Mouse (Mus musculus) hindbrain, embryonic 16.5 days (tissue): ENCODE measurements at regions not wholly inside any gene's neighbourhood (a gene's known extent, or its start where the extent isn't known, plus 50 kb on each side); places are given as distances from the start of the nearest gene placed in this dataset.
"Not testable (repeated sequence)": the region's sequence is repeated elsewhere in the genome, so short reads cannot be mapped to it uniquely, and the experiment has no call there.

Experiments
- ATAC-seq: fragments of 200-750 bp; cut with Nextera tagmentation; 2 replicates; pipeline ENCODE4 v1.8.0; 2017; ENCODE audit warnings: moderate TSS enrichment, moderate library complexity
- H3K27ac ChIP-seq: fragments of 300-500 bp; sonication (generic); 2 replicates; pipeline ENCODE4 v1.5.1; 2014; ENCODE audit warnings: low read depth, mild to moderate bottlenecking, control low read depth, low read length, moderate library complexity
- H3K27me3 ChIP-seq: fragments of 300-500 bp; sonication (generic); replicated peaks from 2 replicates; pipeline ENCODE4 v1.6.1; 2014; ENCODE audit warnings: low read length; ENCODE audit not compliant: control insufficient read depth, insufficient read depth
- H3K36me3 ChIP-seq: fragments of 300-500 bp; sonication (generic); 2 replicates; pipeline ENCODE4 v1.6.1; 2014; ENCODE audit warnings: mild to moderate bottlenecking, low read length, moderate library complexity, mixed read lengths; ENCODE audit not compliant: control insufficient read depth, insufficient read depth
- H3K4me1 ChIP-seq: fragments of 300-500 bp; sonication (generic); 2 replicates; pipeline ENCODE4 v1.6.1; 2014; ENCODE audit warnings: low read depth, low read length; ENCODE audit not compliant: control insufficient read depth, insufficient read depth
- H3K4me2 ChIP-seq: fragments of 300-500 bp; sonication (generic); 2 replicates; pipeline ENCODE4 v1.6.1; 2014; ENCODE audit warnings: mild to moderate bottlenecking, low read length, control low read depth, moderate library complexity
- H3K4me3 ChIP-seq: fragments of 300-500 bp; sonication (generic); 2 replicates; pipeline ENCODE4 v1.5.1; 2014; ENCODE audit warnings: mild to moderate bottlenecking, low read length, control low read depth, moderate library complexity
- H3K9ac ChIP-seq: fragments of 300-500 bp; sonication (generic); 2 replicates; pipeline ENCODE4 v1.6.1; 2014; ENCODE audit warnings: low read depth, mild to moderate bottlenecking, control low read depth, low read length, moderate library complexity
- H3K9me3 ChIP-seq: fragments of 300-500 bp; sonication (generic); 2 replicates; pipeline ENCODE4 v1.6.1; 2014; ENCODE audit warnings: mild to moderate bottlenecking, low read length, moderate library complexity; ENCODE audit not compliant: control insufficient read depth
- WGBS: fragments of 180-500 bp; shearing (Covaris S2); extraction: QIAGEN DNeasy Blood & Tissue Kit; methylation state at CpG from one replicate; pipeline ENCODE4 v1.1.7; 2014; 5-methylcytosine and 5-hydroxymethylcytosine counted together

DNA sequence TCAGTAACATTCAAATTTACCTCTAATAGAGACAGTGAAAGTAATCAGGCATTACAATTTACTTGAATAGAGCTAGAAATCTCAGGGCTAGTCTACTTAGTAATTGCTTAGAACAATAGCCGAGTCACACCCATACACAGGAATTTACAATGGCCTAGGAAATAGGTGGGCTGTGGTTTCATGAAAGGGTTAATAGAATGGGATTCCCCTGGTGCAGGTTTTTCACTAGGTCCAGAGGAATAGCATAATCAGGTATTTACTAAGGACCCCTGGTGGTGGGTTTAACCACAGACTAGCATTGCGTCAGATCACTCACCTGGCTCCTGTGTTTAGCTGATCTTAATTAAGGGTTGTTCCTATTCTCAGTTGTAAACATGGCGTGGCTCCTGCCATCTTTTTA, 290.8 kb downstream of the Cyp26b1 start:
- ATAC-seq, H3K4me1 ChIP-seq, H3K4me3 ChIP-seq, H3K27me3 ChIP-seq, H3K9me3 ChIP-seq, H3K4me2 ChIP-seq, H3K36me3 ChIP-seq, H3K9ac ChIP-seq, H3K27ac ChIP-seq: not testable (repeated sequence)
- WGBS = 80% methylated on average over 3 of the region's 3 CpGs

DNA sequence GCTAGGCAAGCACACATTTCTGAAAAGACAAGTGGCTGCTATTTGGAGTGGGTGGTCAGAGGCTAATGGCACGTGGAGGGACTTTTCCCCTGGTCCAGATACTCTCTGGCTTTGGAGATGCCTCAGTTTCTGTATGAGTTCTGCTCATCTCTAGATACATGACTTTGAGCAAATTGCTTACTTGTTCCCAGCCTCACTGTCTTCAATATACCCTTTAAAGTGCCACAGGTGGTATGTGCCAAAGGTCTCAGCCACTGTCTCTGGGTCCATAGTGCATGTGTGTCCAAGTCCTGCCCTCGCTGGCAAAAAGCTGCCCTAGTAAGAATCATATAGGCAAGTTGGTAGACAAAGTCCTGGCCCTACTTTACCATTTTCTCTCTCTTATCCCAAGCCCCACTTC, 291.5 kb downstream of the Dysf start:
- H3K27ac ChIP-seq = no peak overlapping the region
- no peaks in the 10 kb centered on the region for H3K9me3 ChIP-seq
- H3K4me3 ChIP-seq = no peak overlapping the region
- WGBS = 89% methylated on average over 2 of the region's 2 CpGs
- H3K4me2 ChIP-seq = no peak overlapping the region
- H3K36me3 ChIP-seq = no peaks in the 10 kb centered on the region
- no peaks in the 10 kb centered on the region for H3K27me3 ChIP-seq
- H3K4me1 ChIP-seq = no peaks in the 10 kb centered on the region
- ATAC-seq = no peak
- H3K9ac ChIP-seq = no peak overlapping the region

DNA sequence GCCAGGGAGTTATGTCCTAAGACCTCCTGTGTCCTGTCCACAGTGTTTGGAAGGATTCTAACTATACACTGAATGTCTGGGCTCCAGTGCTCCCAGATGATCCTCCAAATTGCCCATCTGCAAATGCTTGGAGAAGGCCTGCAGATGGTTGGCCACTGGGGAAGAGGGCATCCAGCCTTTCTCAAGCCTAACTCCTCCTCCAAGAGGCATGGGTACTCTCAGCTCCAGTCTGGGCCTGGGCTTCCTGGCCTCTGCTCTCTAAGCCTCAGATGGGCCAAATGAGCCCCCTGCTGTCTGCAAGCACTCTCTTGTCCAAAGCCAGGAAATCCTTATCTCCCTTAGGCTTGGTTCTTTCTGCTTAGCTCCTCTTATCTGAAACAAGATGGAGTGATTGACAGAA, 290.8 kb downstream of the Dysf start:
- no peak overlapping the region for H3K4me3 ChIP-seq
- no peaks in the 10 kb centered on the region for H3K4me1 ChIP-seq
- H3K9me3 ChIP-seq = no peaks in the 10 kb centered on the region
- H3K9ac ChIP-seq = no peak overlapping the region
- no peaks in the 10 kb centered on the region for H3K27me3 ChIP-seq
- H3K4me2 ChIP-seq = no peak overlapping the region
- no peak for ATAC-seq
- no peaks in the 10 kb centered on the region for H3K36me3 ChIP-seq
- no peak overlapping the region for H3K27ac ChIP-seq

DNA sequence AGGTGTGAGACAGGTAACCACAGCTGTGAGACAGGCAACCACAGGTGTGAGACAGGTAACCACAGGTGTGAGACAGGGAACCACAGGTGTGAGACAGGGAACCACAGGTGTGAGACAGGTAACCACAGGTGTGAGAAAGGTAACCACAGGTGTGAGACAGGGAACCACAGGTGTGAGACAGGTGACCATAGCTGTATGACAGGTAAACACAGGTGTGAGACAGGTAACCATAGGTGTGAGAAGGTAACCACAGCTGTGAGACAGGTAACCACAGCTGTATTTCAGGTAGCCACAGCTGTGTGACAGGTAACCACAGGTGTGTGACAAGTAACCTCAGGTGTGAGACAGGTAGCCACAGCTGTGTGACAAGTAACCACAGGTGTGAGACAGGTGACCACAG, 265.5 kb downstream of the Dysf start:
- not testable (repeated sequence) for H3K27ac ChIP-seq, H3K36me3 ChIP-seq, H3K4me3 ChIP-seq

DNA sequence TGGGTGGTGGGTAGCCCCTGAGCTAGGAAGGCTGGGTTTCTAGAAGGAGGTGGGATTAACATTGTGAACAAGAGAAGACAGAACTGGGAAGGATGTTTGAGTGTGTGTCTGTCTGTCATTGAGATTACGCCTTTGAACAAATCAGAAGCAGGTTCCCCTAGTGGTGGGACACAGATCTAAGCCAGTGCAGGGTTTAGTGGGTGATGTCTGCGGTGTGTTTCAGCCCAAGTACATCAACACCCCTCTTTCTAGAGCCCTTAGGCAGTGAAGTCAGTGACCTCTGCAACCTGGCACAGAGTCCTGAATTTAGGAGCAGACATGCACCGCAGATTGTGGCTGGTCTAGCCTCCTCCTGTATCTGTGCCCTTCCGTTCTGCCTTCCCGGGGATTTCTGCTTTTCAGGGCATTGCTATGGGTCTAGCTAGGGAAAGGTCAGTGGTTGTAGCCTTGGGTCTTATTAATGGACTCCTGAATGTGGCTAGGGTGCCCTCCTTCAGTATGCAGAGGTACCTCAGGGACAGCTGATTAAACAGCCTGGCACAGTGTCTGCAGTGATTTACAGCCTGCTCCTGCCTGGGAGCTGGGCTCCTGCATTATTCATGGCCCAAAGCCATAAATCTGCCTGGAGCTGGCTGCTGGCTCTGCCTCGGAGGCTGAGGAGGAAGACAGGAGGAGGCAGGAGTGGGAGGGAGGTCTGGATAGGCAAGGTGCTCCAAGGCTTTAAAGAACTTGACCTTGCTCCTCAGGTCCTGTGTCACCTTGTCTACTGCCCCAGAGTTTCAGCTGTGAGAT, 264.3 kb downstream of the Dysf start:
- H3K9me3 ChIP-seq = no peaks in the 10 kb centered on the region
- H3K4me3 ChIP-seq = no peak overlapping the region
- peak; percentile 88 for ATAC-seq
- no peak overlapping the region for H3K9ac ChIP-seq
- H3K36me3 ChIP-seq = no peaks in the 10 kb centered on the region
- H3K4me1 ChIP-seq = peaks cover 9% of the 10 kb centered on the region
- WGBS = 51% methylated on average over 6 of the region's 6 CpGs
- no peaks in the 10 kb centered on the region for H3K27me3 ChIP-seq
- H3K4me2 ChIP-seq = no peak overlapping the region
- peak overlapping the region; percentile 50; the same call in 1 of the 2 replicates for H3K27ac ChIP-seq

More for the DNA sequence above, 265.5 kb downstream of the Dysf start:
- not testable (repeated sequence) for ATAC-seq, H3K4me2 ChIP-seq, H3K27me3 ChIP-seq, H3K9me3 ChIP-seq, H3K9ac ChIP-seq, H3K4me1 ChIP-seq

DNA sequence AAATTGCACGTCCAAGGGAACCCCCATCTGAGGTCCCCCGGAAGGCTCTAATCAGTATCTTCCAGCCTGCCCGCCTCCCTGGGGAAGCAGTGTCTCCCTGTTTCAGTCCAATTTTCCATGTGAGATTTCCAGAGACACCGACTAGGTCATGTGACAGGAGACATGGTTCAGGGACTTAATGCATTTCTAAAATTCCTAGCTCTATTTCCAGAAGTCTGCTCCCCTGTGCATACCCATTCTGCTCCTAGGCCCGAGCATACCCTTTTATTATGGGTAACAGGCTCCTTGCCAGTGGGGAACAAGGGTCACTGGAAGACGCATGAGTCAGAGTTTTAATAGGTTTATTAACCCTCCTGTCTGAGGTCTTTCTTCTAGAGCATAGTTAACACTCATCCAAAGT, 263.6 kb downstream of the Dysf start:
- no peak overlapping the region for H3K9ac ChIP-seq
- no peaks in the 10 kb centered on the region for H3K27me3 ChIP-seq
- H3K27ac ChIP-seq = no peak overlapping the region
- WGBS = 67% methylated on average over 6 of the region's 6 CpGs
- H3K4me2 ChIP-seq = no peak overlapping the region
- peaks cover 9% of the 10 kb centered on the region for H3K4me1 ChIP-seq
- no peaks in the 10 kb centered on the region for H3K36me3 ChIP-seq
- H3K4me3 ChIP-seq = no peak overlapping the region
- no peaks in the 10 kb centered on the region for H3K9me3 ChIP-seq
- no peak for ATAC-seq

DNA sequence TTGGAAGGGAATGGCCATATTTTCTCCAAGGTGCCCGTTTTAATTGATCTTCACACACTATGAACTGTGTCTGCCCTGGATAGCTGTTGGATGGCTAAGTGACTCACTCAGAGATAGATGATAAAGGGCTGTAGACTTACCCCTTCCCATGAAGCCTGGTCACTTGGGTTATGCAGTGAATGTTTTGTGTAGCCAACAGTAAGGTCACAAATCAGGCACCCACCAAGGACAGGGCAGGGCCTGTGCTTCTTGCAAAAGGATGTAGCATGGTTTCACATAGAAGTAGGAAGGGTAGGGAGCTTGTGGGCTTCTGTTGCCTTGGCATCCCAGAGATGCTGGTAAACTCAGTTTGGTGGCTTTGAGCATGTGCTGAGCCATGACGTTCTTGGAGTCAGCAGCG, 263.1 kb downstream of the Dysf start:
- Histone ChIP-seq H3K4me1 (peaks cover 9% of the 10 kb centered on the region), H3K27me3 (no peaks in the 10 kb centered on the region), H3K9me3 (no peaks in the 10 kb centered on the region), H3K9ac (no peak overlapping the region), H3K36me3 (no peaks in the 10 kb centered on the region), H3K4me3 (no peak overlapping the region), H3K27ac (no peak overlapping the region), H3K4me2 (no peak overlapping the region)
- WGBS = 82% methylated on average over 3 of the region's 3 CpGs
- no peak for ATAC-seq

DNA sequence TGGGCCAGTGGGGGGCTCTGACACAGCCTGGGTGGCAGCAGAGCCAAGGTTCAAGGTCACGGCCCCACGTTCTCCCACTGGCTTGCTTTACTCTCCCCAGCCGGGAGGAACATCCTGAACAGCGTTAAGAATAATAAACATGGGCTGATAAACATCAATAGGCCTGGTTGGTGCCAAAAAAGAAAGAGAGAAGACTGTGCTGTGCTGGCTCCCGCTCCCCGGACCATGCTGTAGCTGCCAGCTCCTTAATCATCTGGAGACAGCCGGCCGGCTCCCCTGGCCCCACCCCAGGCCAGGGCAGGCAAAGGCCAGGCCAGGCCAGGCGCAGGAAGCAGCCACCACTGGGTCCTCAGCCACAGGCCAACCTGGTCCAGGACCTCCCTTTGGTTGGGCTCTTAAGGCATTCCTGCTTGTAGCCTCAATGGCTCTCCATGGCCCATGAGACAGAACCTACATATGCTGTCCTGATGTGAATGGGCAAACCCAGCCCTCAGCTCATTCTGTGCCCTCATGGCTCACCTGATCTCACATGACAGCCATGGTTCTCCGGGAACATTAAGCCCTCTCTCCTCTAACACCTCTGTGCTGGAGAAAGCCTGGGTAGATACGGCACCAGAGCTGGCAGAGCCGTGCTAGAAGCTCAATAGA, 262.3 kb downstream of the Dysf start:
- WGBS = 63% methylated on average over 12 of the region's 12 CpGs
- Histone ChIP-seq H3K9ac (no peak overlapping the region), H3K27me3 (no peaks in the 10 kb centered on the region), H3K4me2 (no peak overlapping the region), H3K27ac (no peak overlapping the region), H3K4me1 (peaks cover 9% of the 10 kb centered on the region), H3K36me3 (no peaks in the 10 kb centered on the region), H3K4me3 (no peak overlapping the region), H3K9me3 (no peaks in the 10 kb centered on the region)
- no peak for ATAC-seq

DNA sequence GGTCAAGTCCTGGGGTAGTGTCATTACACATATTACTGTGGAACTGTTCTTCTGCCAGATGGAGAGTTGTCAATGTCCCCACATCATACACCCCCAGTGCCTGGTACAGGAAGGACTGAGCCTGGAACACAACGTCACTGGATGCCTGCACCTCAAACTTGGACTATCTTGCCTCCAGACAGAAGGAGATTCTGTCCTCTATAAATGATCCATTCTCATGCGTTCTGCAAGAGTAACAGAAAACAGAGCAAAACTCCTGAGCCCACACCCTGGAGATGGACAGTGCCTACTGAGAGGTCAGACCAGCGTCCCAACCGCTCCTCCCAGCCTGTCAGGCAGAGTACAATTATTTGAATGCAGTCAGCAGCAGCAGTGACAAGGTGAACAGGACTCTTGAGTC, 261.1 kb downstream of the Dysf start:
- Histone ChIP-seq H3K27me3 (no peaks in the 10 kb centered on the region), H3K36me3 (no peaks in the 10 kb centered on the region), H3K27ac (no peak overlapping the region), H3K9ac (no peak overlapping the region), H3K4me1 (peaks cover 9% of the 10 kb centered on the region), H3K9me3 (no peaks in the 10 kb centered on the region), H3K4me2 (no peak overlapping the region), H3K4me3 (no peak overlapping the region)
- no peak for ATAC-seq
- 83% methylated on average over 4 of the region's 4 CpGs for WGBS
